Comparison of ENCODE assay signal across 26 mouse cellular contexts in the genomic region with DNA sequence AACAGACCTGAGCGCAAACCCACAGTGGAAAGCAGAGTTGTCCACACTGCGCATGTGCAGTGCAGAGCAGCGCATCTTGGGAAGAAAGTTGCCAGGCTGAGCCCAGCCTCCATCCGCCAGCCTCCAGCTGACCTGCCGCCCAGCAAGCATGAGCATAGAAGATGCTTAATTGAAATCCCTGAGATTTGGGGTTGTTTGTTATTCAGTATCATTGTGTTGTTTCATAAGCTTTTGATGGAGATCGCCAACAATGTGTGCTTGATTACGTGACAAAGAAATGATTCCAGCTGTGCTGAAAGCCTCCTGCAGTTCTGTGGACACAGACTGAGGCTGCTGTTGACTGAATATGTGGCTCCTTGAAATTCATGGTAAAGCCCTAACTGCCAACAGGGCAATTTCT.
DNase-seq lines count a peak whose midpoint lies in the region; ATAC-seq and TF ChIP-seq lines count a peak whose summit lies in the region.
"Had no signal": no experiment of that assay in that cellular context is flagged by ENCODE, and none has a peak within 500 bp of the region (broad histone marks: within the 10 kb centered on the region; RNA-seq: fewer than 3 reads in every experiment).

No protein-coding gene starts in this region.

- intact Hi-C loops in heart, postnatal 25 days (cut with DNase I) = no loop called here

- H3K9me3 ChIP-seq in forebrain, postnatal 0 days (ENCODE audit: low read length) = no peaks in the 10 kb centered on the region
- no peaks in the 10 kb centered on the region for H3K9me3 ChIP-seq in limb, embryonic 10.5 days (replicated peaks)
- H3K9me3 ChIP-seq: heart, embryonic 12.5 days; hindbrain, embryonic 15.5 days; kidney, embryonic 15.5 days; limb, embryonic 13.5 days; midbrain, embryonic 13.5 days; neural tube, embryonic 13.5 days had no signal

- no peaks in the 10 kb centered on the region for H3K4me1 ChIP-seq in lung, adult 2 months (ENCODE audit: control insufficient read depth, insufficient read depth, low read length)
- no peaks in the 10 kb centered on the region for H3K4me1 ChIP-seq in forebrain, postnatal 0 days (ENCODE audit: insufficient read depth)
- H3K4me1 ChIP-seq in limb, embryonic 10.5 days = no peaks in the 10 kb centered on the region
- H3K4me1 ChIP-seq: heart, embryonic 12.5 days; hindbrain, embryonic 15.5 days; kidney, embryonic 15.5 days; limb, embryonic 13.5 days; megakaryocyte, embryonic 14.5 days; neural tube, embryonic 13.5 days had no signal

- TF ChIP-seq CTCF in lung, adult 2 months (IDR thresholded peaks at IDR 0.05; ENCODE audit: insufficient read depth, low read length) = no peak
- TF ChIP-seq CTCF in forebrain, postnatal 0 days (IDR thresholded peaks at IDR 0.05; ENCODE audit: low read depth) = no peak

- TF ChIP-seq POLR2A in lung, adult 2 months (IDR thresholded peaks at IDR 0.05; ENCODE audit: borderline replicate concordance, extremely low read depth, low read depth, low read length) = no peak

- no peak overlapping the region for H3K27ac ChIP-seq in forebrain, postnatal 0 days (ENCODE audit: low read depth, low read length)
- H3K27ac ChIP-seq in limb, embryonic 10.5 days = no peak overlapping the region
- H3K27ac ChIP-seq: hindbrain, embryonic 15.5 days; kidney, embryonic 15.5 days; left cerebral cortex, adult 2 months; limb, embryonic 13.5 days; midbrain, embryonic 13.5 days; neural tube, embryonic 13.5 days had no signal

- H3K27me3 ChIP-seq in forebrain, postnatal 0 days (ENCODE audit: insufficient read depth, low read length) = no peaks in the 10 kb centered on the region
- H3K27me3 ChIP-seq in limb, embryonic 10.5 days (ENCODE audit: low read depth, poor library complexity, severe bottlenecking) = no peaks in the 10 kb centered on the region
- H3K27me3 ChIP-seq: hindbrain, embryonic 15.5 days; kidney, embryonic 15.5 days; megakaryocyte, embryonic 14.5 days; midbrain, embryonic 13.5 days; neural tube, embryonic 13.5 days had no signal

- H3K9ac ChIP-seq in forebrain, postnatal 0 days = no peak overlapping the region
- H3K9ac ChIP-seq: heart, embryonic 12.5 days; hindbrain, embryonic 15.5 days; kidney, embryonic 15.5 days; limb, embryonic 13.5 days; midbrain, embryonic 13.5 days; neural tube, embryonic 13.5 days had no signal

- ATAC-seq in forebrain, postnatal 0 days = peak; percentile 29
- ATAC-seq: activated CD4-positive, CD25-positive, alpha-beta regulatory T cell, adult 4 months; CD4-positive, CD25-positive, alpha-beta regulatory T cell, adult 4 months; midbrain, embryonic 13.5 days had no signal

- H3K4me2 ChIP-seq in forebrain, postnatal 0 days (ENCODE audit: low read depth) = no peak overlapping the region
- H3K4me2 ChIP-seq: heart, embryonic 12.5 days; hindbrain, embryonic 15.5 days; kidney, embryonic 15.5 days; limb, embryonic 13.5 days; liver, embryonic 11.5 days; midbrain, embryonic 13.5 days; neural tube, embryonic 13.5 days had no signal

- H3K36me3 ChIP-seq in forebrain, postnatal 0 days (ENCODE audit: insufficient read depth) = no peaks in the 10 kb centered on the region
- no peaks in the 10 kb centered on the region for H3K36me3 ChIP-seq in limb, embryonic 10.5 days
- H3K36me3 ChIP-seq: heart, embryonic 12.5 days; hindbrain, embryonic 15.5 days; kidney, embryonic 15.5 days; limb, embryonic 13.5 days; midbrain, embryonic 13.5 days; neural tube, embryonic 13.5 days had no signal

- WGBS in lung, adult 2 months = 71% methylated on average over 7 of the region's 7 CpGs
- 66% methylated on average over 7 of the region's 7 CpGs for WGBS in forebrain, postnatal 0 days
- 83% methylated on average over 7 of the region's 7 CpGs for WGBS in limb, embryonic 10.5 days

- peak; percentile 7 to 15 for DNase-seq in lung, adult 18-20 months
- no peak for DNase-seq in lung, adult 2 months
- no peak for DNase-seq in forebrain, postnatal 0 days
- peak; percentile 64 for DNase-seq in lung, postnatal 10 days
- no peak for DNase-seq in urinary bladder, postnatal 36 days (ENCODE audit: low spot score in 2 of 2)
- no peak for DNase-seq in heart, postnatal 25 days (ENCODE audit: low spot score)
- no peak for DNase-seq in limb, embryonic 10.5 days (ENCODE audit: low spot score)
- DNase-seq: adrenal gland, adult 8-10 months; cerebellum, adult 2 months; cerebellum, postnatal 14 days; gastrocnemius, postnatal 36 days; heart, adult 18-20 months; kidney, adult 18-20 months; kidney, postnatal 25 days had no signal

- no peak overlapping the region for H3K4me3 ChIP-seq in lung, adult 2 months (replicated peaks; ENCODE audit: extremely low read depth, low read depth, low read length)
- H3K4me3 ChIP-seq in forebrain, postnatal 0 days (ENCODE audit: low read depth, low read length) = no peak overlapping the region
- H3K4me3 ChIP-seq in limb, embryonic 10.5 days = no peak overlapping the region
- H3K4me3 ChIP-seq: erythroblast, embryonic 14.5 days; heart, embryonic 12.5 days; hindbrain, embryonic 15.5 days; kidney, embryonic 15.5 days; left cerebral cortex, adult 2 months; limb, embryonic 13.5 days; megakaryocyte, embryonic 14.5 days; midbrain, embryonic 13.5 days; neural tube, embryonic 13.5 days had no signal

Comparison
In these comparisons a context has a peak if more than half of its experiments do, and no peak if none do; other contexts are left out.
1. DNase-seq: peak in lung, adult 18-20 months (2 of 2) and lung, postnatal 10 days (single experiment); none in lung, adult 2 months (single experiment), forebrain, postnatal 0 days (single experiment), urinary bladder, postnatal 36 days (0 of 2), heart, postnatal 25 days (single experiment) and limb, embryonic 10.5 days (single experiment).